Mouse (Mus musculus): Measurements from ENCODE around the gene Rabgef1. TPM values are rescaled to one million over a fixed set of nuclear protein-coding genes. Genes with fewer than 3 reads are reported as not detected.

The Rabgef1 gene
- total RNA-seq, 2 experiments from 2014 or later: 34.7 to 58.1 TPM

DNA sequence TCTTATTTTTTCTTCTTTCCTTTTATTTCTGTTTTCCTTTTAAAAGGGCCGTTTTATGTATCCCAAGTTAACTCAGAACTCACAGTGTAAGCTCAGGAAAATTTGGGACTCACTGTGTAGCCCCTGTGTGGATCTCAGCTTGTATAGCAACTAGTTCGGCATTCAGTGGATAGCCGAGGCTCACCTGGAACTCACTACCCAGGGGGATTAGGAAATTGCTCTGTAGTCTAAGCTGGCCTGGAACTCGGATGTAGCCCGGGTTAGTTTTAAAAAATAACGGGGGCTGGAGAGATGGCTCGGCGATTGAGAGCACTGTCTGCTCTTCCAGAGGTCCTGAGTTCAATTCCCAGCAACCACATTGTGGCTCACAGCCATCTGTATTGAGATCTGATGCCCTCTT is 85.7 kb downstream of the Rabgef1 start:
- no peak for DNase-seq (ENCODE audit: low spot score in 2 of 2)

DNA sequence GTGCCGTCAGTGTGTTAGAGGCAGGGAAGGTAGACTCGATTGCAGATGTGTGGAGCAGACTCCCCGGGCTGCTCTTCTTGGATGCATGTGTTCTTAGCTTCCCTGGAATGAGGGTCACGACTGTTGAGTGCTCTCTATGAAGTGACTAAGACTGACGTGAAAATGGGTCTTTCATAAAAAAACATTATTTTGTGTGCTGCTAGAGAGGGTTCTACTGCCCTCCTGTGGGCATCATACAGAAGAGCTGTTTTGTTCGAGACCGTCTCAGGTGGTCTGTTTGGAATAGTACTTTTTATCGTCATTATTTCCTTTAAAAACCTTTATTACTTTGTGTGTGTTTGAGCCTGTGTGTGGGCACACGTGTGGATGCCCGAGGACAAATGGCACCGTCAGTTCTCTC is 91.9 kb downstream of the Rabgef1 start:
- no peak for DNase-seq (ENCODE audit: low spot score in 2 of 2)

Other genes with a start within 250 kb of the Rabgef1 start
- 10 to 100 TPM; 27.7 to 33.9 TPM for gene Vkorc1l1, start 229.8 kb upstream of the Rabgef1 start, total RNA-seq (2021)
- gene Gusb, start 168.7 kb upstream of the Rabgef1 start, total RNA-seq (2021): 10 to 100 TPM; 48.8 to 52.0 TPM
- 100 to 1,000 TPM in 1 of 2 experiments, 10 to 100 TPM in 1; 80.6 to 121 TPM for gene Asl, start 142.6 kb upstream of the Rabgef1 start, total RNA-seq (2021)
- gene Crcp, start 142.5 kb upstream of the Rabgef1 start, total RNA-seq (2021): 10 to 100 TPM; 26.0 to 40.2 TPM
- gene Tpst1, start 98.5 kb upstream of the Rabgef1 start, total RNA-seq (2021): 10 to 100 TPM; 27.2 to 28.8 TPM
- 10 to 100 TPM in 1 of 2 experiments, 1 to 10 TPM in 1; 9.7 to 10.3 TPM for gene Kctd7, start 26.9 kb upstream of the Rabgef1 start, total RNA-seq (2021)
- 10 to 100 TPM; 57.9 to 75.8 TPM for gene Tmem248, start 45.3 kb downstream of the Rabgef1 start, total RNA-seq (2021)
- 100 to 1,000 TPM; 119 to 126 TPM for gene Sbds, start 83.7 kb downstream of the Rabgef1 start, total RNA-seq (2021)
- 10 to 100 TPM; 21.1 to 27.8 TPM for gene Tyw1, start 83.8 kb downstream of the Rabgef1 start, total RNA-seq (2021)
- gene Caln1, start 197.7 kb downstream of the Rabgef1 start, total RNA-seq (2021): 10 to 100 TPM; 36.3 to 37.2 TPM
- gene A330070K13Rik, start 212.8 kb downstream of the Rabgef1 start, total RNA-seq (2021): not detected

Measured in adrenal gland, adult 18-20 months (tissue).